Mouse (Mus musculus): ENCODE measurements around the gene Lrrc58.

Gene Lrrc58

DNA sequence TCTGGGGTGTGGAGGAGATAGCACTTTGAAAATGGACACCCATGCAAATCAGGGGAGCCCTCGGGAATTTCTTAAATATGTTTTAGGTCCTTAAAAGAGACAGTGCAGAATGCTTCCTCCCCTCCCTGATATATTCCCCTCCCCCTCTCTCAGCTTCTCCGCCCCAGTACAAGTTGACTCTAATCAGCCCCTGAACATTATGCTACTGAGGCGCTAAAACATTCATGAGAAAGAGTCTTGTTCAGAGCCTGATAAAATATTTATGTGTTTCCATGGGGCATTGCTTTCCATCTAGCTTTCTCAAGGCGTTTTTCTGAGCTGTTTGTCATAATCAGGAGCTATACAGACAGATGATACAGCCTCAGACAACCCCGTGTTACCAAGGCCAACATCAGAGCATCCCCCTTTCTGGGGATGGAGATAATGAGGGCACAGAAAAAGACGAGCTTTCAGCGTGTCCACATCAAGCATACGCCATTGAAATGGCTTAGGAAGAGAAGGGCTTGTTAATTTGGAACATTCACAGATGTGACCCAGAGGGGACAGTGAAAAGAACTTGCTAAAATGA lies 52.7 kb downstream of the Lrrc58 start:
- no peak for DNase-seq (ENCODE audit: low spot score in 2 of 2)

- DNase-seq (ENCODE audit: low spot score in 2 of 2): no peak
Measured at GRCm38 (mm10) chr16:37926087-37926486, 57.9 kb downstream of the Lrrc58 start.

DNA sequence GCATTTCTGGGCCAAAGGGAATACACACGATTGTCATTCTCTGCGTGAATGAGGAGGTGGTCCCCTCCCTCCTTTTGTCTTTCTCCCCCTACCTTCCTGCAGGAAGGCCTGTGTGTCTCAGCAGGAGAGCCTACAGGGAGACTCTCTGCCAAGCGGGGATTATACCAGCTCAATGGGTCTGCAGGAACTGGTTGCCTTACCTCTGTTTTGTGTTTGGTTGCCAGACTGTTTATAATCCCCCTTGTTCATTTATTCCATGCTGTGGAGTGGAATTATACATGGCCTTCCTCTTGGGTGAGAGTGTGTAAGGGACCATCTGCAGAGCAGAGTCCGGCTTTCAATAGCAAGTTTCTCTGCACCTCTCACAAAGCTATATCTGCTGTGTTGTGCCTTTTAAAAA lies 58.9 kb downstream of the Lrrc58 start:
- no peak for DNase-seq (ENCODE audit: low spot score in 2 of 2)

DNA sequence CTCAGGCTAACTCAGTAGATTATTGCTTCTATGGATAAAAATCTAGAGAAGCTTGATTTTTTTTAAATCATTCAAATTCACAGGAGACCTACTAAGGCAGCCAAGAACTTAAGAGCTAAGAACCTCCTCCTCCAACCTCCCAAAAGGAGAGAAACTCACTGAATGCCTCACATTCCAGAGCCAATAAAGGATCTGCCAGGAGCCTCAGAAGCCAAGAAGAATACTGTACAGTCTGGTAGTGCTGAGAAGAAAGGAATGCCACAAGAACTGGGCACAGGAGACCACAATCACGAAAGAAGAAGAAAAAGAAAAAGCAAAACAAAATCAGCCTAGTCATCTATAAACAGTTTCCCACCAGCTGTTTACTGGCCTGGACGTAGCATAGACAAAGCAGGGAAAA lies 60.8 kb downstream of the Lrrc58 start:
- DNase-seq (ENCODE audit: low spot score in 2 of 2): no peak

GRCm38 (mm10) chr16:37929626-37930025 lies 61.4 kb downstream of the Lrrc58 start:
- DNase-seq (ENCODE audit: low spot score in 2 of 2): no peak

- no peak for DNase-seq (ENCODE audit: low spot score in 2 of 2)
Measured at GRCm38 (mm10) chr16:37934932-37935331, 66.7 kb downstream of the Lrrc58 start.

DNA sequence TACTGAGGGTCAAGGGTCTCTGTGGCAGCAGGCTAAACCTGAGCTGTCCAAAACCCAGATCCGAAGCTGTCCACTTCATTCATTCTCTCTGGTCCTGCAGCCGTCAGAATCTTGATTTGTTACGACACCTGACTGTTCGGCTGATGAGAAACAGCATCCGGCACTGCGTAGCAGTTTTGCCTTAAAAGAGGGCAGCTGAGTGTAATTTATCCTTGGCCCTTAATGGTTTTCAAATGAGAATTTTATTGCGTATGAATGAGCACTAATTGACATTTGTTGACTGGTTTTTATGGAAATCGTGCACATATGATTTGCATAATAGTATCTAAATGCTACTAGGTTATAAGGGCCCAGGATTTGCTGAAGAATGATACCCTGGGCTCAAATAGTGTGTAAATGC lies 69.1 kb downstream of the Lrrc58 start:
- no peak for DNase-seq (ENCODE audit: low spot score in 2 of 2)
